Mouse (Mus musculus) ES-Bruce4 (cell line): Measurements from ENCODE around the gene Ppp2r5d.

Experiments
- CTCF ChIP-seq: IDR thresholded peaks from one replicate; pipeline ENCODE4 v1.8.1; 2011; ENCODE audit warnings: low read depth, low read length
- EP300 ChIP-seq: IDR thresholded peaks from 2 replicates; pipeline ENCODE4 v1.6.1; 2011; ENCODE audit warnings: low read depth, low read length; ENCODE audit not compliant: insufficient read depth
- POLR2A ChIP-seq: IDR thresholded peaks from one replicate; pipeline ENCODE4 v1.8.1; 2011; ENCODE audit warnings: low read length; ENCODE audit not compliant: insufficient read depth

DNA sequence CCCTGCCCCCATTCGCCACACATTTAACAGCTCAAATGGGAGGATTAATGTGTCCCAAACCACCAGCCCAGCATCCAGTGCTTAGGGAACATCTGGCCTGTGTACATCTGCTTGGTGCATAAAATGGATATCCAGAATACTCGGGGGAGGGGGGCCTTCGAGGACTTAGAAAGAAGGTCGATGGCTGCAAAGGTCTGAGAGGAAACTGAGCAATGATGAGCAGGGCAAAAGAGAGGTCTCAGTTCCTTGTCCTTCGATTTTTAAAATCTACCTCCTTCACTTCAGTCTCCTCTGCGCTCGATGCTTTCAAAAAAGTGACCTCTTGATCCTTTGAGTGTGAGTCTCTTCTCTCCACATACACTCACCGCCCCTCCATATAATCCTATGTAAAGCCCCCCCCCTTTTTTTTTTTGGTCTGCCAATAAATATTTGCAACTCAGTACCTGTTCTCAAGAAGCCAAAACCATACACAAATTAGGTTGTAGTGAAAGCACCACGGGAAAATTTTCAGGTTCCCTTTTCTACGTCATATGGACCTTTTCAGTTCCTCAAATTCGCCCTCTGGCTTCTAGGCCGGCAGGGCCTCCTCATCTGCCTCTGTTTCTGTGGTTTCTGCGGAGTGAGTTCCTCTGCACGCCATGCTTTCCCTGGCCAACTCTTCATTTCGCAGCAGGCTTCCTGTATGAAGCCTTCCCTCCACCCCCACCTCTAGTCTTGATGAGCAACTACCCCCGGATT is 46.3 kb upstream of the Ppp2r5d start:
- TF ChIP-seq POLR2A (no peak), CTCF (no peak), EP300 (no peak)
